Mouse (Mus musculus): ENCODE measurements at regions not wholly inside any gene's neighbourhood (a gene's known extent, or its start where the extent isn't known, plus 50 kb on each side); places are given as distances from the start of the nearest gene placed in this dataset.
"Not testable (repeated sequence)": the region's sequence is repeated elsewhere in the genome, so short reads cannot be mapped to it uniquely, and the experiment has no call there.

DNA sequence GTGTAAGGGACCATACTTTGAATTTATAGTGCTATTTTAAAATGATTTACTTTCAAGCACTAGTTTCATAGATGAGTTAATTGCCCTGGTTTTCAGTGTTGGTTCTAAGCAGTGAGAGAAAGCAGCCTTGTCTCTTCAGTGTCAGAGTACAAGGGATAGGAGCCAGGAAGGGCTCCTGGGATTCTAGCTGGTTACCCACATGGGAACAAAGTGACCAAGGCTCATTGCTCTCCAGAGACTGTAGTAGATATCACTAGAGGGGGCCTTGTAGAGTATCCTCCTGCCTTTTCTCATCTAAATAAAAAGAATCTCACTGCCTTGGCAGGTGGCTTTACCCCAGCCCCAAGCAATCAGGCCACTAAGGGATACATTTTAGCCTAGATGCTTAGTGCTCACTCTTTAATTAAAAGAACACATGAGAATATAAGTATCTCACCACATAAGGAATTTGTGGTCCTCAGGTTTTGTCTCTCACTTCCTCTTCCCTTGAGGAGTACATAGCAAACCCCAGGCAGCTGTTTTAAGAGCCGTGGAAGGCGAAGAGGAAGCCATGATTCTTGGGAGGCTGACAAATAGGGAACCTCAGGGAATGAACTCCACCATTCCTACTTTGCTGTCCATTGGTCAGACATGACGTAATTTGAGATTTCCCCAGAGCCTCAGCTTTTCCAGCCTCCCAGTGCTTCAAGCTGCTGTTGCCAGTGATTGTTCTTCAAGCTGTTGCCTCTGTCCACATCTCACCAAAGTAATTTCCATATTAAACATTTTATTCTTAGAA is 449.2 kb upstream of the Ube2e3 start:
- DNase-seq (ENCODE audit: low spot score) = no peak

DNA sequence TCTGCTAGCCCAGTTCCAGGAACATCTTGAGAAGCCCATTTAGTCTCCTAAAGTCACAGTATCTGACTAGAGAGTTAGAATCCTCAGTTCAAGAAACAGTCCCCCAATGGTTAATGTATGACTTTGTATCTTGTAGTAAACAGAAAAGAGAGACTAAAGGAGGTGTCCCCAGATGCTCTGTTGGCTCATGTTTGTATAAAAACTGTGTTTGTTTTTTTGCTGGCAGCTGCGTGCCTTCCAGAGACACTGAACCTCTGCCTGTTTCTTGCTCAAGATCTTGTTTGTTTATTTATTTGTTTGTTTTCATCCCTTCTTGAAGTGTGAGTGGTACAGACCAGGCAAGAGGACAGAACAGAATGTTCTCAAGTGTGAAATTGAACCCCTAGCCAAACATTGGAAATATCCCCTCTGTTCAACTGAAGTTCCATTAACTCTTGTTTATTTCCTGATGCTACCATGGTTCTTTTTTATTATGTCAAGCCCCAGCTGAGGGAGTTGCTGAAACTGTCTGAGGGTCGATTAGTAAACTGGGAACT is 451.3 kb upstream of the Ube2e3 start:
- no peak for DNase-seq (ENCODE audit: low spot score)

GRCm38 (mm10) chr2:78412985-78413384 is 454.9 kb upstream of the Ube2e3 start:
- DNase-seq (ENCODE audit: low spot score) = no peak

- DNase-seq (ENCODE audit: low spot score) = no peak
Measured at GRCm38 (mm10) chr2:78403890-78404289, 457.7 kb upstream of the Cwc22 start.

DNA sequence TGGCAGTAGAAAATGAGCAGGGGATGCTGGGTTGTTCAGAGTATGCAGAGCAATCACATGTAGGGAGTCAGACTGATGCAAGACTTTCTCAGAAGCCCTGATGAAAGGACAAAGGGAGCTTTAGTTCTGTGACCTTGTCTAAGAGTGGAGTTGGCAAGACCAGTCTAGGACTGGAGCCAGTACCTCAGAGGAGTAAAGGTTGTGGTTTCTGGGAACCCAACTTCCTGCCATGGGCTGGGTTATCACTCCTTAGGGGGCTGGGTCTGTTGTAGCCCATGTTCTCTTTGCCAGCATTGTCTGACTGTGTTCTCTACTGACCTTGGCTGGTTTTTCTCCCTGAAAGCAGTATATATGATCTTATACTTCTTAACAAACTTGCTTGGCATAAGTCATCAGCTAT is 453.1 kb upstream of the Cwc22 start:
- no peak for DNase-seq (ENCODE audit: low spot score)

DNA sequence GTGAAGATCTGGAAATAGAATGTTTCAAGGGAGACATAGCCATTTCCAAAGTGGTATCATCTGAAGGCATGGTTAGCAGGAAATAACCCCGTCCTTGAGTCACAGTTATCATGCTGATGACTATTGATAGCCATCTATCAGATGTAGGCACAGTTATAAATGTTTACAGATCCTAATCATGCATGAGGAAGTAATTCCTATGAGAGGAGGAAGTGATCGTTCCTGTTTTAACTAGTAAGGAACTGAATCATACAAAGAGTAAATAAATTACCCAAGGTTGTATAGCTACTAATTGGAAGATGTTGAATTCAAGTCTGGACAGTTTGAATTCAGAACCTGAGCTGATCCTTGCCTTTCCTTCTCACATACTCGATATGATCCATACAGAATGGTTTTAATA is 450.7 kb upstream of the Cwc22 start:
- no peak for DNase-seq (ENCODE audit: low spot score)

GRCm38 (mm10) chr2:78393090-78393489 is 446.9 kb upstream of the Cwc22 start:
- no peak for DNase-seq (ENCODE audit: low spot score)

DNA sequence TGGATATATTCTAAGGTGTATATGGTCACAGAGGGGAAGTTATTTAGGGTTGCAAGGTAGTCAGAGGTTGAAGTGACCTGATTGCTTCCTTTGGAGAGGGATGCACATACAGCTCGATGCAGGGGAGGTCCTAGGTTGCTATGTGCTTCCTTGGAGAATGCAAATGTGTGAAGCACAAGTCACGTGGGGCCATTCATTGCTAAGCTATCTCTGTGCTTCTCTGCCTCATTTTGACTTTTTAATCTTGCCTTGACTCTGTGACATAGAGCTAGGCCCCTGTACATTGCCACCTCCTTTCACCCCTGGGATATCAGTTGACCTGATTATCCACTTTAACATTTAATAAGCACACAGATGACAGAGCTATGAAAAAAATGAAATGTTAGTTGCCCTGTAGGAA is 446.2 kb upstream of the Cwc22 start:
- DNase-seq (ENCODE audit: low spot score) = no peak

GRCm38 (mm10) chr2:78388001-78388400 is 441.8 kb upstream of the Cwc22 start:
- peak; percentile 21 for DNase-seq (ENCODE audit: low spot score)

GRCm38 (mm10) chr2:78381234-78381633 is 435.1 kb upstream of the Cwc22 start:
- DNase-seq (ENCODE audit: low spot score) = no peak

DNA sequence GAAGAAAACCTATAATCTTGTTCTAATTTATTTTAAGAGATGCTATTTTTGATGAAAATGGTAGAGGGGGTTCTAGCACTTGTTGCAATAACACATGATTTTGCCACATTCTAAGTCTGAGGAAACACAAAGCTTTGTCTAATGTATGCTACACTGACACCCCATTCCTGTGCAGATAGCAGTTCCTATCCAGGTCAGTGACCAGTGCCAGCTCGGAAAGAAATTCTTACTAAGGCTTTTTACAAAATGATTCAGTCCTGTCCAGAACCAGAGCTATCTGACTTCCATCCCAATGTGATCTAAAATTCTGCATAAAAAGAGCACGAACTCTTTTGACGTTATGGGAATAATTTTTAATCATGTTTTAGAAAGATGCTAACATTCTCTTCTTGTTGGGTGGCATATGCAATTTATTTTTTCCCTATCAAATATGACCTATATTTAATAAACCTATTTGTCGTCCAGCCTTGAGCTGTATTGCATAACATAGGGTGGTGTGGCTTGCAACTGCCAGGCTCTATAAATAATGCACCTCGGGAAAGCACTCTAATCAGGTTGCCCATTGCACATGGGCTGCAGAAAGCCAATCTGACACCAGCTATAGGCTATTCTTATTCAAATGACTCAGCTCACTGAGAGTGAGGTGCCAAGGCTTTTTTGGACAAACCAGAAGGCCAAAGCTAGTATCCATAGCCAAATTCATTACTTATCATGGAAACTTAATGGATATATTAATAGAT is 385.7 kb upstream of the Cwc22 start:
- no peak for DNase-seq (ENCODE audit: low spot score)

DNA sequence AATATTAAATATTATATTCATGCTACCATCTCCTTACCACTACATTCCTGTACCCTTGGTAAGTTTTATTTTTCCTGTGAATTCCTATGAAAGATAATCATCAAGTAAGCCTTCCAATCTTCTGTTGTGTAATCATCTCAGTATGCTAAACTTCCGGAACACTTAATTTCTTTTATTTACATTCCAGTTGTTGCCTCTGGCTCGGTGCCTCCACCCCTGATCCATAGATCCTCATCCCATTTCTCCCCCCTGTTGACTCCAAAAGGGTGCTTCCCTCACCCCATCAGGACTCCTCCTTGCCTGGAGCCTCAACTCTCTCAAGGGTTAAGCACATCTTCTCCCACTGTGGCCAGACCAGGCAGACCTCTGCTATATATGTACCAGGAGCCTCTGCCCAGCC is 379.9 kb upstream of the Cwc22 start:
- DNase-seq (ENCODE audit: low spot score) = no peak

GRCm38 (mm10) chr2:78322216-78322965 is 376.2 kb upstream of the Cwc22 start:
- no peak for DNase-seq (ENCODE audit: low spot score)

DNA sequence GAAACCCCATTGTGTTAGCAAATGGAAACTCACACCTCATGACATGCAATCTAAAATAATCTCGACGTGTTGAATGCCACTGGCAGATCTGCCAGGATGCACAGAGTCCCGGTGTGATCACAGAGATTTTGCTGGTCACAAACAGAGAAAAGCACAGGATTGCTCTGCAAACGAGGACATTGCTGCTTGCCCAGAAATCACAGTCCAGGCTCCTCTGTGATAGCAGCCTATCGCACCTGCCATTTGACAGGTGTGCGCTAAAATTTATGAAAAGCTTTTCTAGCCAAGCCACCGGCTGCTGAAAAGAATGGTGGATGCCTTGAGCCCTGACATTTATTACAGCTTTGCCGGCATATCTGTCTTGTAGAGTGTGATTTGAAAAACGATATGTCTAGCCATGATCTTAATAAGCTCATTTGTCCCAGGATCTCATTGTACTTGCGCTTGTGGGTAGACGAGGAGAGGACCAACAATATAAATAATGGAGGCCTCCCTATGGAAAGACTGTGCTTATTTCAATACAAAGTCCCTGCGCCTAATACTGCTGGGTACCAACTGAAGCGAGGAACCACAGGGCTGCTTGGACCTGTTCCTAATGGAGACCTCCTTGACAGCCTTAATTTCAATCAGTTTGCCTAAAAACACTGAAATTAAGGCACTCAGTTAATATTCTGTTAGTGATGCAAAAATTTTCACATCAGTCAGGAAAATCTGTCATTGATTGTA is 365.8 kb upstream of the Cwc22 start:
- DNase-seq (ENCODE audit: low spot score) = no peak

DNA sequence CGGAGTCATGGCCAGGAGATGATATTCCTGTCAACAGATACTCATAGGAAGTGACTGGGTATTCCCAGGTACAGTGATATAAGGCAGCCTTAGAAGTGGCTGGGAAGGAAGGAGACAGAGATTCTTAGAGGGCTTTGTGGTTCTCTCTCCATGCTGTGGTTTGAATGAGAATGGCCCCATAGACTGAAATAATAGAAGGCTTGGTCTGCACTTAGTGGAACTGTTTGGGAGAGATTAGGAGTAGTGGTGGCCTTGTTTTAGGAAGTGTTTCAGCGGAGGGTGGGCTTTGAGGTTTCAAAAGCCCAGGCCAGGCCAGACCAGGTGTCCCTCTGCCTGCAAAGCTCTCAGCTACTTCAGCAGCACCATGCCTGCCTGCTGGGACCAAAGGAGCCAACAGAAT is 363.2 kb upstream of the Cwc22 start:
- DNase-seq (ENCODE audit: low spot score) = no peak

GRCm38 (mm10) chr2:78306897-78307296 is 360.7 kb upstream of the Cwc22 start:
- no peak for DNase-seq (ENCODE audit: low spot score)

DNA sequence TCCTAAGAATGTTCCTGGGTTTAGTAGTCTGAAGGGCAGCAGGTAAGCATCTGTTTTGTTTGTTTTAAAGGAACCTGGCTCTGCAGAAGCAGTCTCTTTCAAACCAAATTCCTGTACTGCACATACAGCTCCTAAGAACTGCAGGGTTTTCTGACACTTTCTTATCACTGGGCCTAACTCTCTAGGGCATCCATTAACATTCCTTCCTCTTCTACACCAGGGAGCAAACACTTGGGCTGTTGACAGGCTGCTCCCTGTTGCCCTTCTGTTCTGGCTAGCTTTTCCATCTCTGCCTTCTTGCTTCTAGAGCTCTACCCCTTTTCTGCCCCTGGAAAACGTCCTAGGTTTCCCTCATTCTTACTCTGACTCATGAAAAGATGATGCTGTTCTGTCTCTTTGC is 345.5 kb upstream of the Cwc22 start:
- DNase-seq (ENCODE audit: low spot score) = no peak

- no peak for DNase-seq (ENCODE audit: low spot score)
Measured at GRCm38 (mm10) chr2:78284806-78285205, 338.6 kb upstream of the Cwc22 start.

- no peak for DNase-seq (ENCODE audit: low spot score)
Measured at GRCm38 (mm10) chr2:78283605-78284004, 337.4 kb upstream of the Cwc22 start.

DNA sequence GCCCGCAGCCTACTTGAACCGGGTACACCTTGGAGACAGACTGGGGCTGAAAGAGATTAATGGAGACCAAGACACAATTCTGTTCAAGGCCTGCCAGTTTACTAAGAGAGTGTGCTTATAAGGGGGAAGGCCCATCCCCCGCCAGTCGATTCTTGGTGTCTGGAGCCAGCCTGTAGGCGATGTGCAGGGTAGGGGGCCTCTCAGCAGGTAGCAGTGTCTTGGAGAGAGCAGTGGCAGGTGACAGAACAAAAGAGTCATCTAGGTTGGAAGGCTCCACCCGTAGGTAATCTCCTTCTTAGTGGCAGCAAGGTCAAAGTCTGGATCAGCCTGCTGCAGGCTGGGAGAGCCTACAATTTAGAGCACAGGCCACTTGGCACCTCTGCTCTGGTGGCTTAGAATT is 335.7 kb upstream of the Cwc22 start:
- DNase-seq (ENCODE audit: low spot score) = not testable (repeated sequence)

DNA sequence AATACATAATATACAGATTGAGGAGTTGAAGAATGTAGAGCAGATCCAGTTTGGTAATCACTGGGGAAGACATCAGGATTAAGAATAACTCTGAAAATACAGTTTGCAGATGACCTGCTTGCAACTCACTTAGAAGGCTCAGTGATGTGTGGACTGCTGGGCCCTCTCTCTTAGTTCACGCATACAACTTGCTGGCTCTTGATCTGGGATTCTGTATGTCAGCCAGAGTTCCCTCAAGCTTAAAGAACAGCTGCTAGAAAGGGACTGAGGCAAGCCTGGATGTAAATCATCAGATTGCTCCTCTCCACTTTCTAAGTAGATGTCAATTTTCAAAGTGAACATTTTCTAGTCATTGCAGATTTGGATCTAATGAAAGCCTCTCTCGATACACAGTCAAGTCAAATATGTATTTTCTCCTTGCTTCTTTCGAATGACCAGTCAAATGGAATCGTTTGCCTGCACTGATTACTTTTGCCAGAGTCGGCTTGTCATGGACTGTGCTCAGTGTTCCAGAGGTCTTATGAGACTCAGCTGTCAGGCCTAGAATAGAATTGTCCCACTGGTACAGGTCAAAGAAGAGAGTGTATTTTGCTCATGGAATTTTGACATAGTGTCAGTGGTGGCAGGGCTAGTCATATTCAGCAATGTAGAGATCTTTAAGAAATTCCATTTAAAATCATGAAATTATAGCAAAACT is 334.2 kb upstream of the Cwc22 start:
- no peak for DNase-seq (ENCODE audit: low spot score)

Measured in left cerebral cortex, adult 11 months (tissue).